Mouse (Mus musculus) MEL-GATA-1-ER (cell line): ENCODE data around the gene Cdk14.
A peak's percentile ranks its signal among the peaks of the same experiment; 100 is the strongest.

Experiments
- DNase-seq: peaks from one replicate; pipeline ENCODE4 v3.0.0-alpha.2; 2012; ENCODE audit warnings: low read depth; ENCODE audit errors: extremely low read depth

Gene Cdk14

DNA sequence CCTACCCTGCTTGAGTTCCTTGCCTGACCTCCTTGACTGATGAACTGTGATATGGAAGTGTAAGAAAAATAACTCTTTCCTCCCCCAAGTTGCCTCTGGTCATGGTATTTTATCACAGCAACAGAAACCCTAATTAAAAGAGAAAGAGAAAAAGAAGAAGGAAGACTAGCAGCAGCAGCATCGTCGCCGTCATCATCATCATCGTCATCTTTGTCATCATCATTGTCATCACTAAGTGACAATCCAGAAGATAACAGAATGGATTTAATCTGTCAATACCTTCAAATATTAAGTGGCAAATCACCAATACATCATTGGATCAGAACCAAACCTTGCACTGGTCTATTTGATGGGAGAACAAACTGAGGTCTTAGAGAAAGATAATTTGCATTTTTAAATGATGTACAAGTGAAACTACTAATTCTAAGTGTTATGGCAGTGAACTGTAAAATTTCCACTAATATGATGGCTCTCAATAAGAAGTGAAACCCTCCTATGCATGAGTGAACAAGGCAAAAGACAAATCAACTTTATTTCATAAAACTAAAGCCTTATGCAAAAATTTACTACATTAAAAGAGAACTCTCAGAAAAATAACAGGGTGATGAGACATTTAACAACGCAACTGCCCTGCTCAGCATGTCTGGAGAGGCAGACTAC lies 225.4 kb downstream of the Cdk14 start:
- no peak for DNase-seq

DNA sequence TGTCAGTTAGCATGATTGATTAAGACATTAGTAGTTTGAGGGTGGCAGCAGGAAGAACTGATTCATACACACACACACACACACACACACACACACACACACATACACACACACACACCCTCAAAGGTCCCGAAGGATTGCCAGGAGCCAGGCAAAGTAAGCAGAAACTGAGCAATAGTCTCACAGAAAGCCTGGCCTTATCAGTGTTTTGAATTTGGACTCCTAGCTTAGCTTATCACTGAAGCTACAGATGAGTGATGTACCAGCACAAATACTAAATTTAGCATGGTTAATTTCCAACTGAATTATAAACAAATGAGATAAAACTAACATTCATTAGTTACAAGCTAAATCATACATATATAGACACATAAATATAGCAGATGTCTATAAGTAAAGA lies 230.5 kb downstream of the Cdk14 start:
- DNase-seq: no peak

DNA sequence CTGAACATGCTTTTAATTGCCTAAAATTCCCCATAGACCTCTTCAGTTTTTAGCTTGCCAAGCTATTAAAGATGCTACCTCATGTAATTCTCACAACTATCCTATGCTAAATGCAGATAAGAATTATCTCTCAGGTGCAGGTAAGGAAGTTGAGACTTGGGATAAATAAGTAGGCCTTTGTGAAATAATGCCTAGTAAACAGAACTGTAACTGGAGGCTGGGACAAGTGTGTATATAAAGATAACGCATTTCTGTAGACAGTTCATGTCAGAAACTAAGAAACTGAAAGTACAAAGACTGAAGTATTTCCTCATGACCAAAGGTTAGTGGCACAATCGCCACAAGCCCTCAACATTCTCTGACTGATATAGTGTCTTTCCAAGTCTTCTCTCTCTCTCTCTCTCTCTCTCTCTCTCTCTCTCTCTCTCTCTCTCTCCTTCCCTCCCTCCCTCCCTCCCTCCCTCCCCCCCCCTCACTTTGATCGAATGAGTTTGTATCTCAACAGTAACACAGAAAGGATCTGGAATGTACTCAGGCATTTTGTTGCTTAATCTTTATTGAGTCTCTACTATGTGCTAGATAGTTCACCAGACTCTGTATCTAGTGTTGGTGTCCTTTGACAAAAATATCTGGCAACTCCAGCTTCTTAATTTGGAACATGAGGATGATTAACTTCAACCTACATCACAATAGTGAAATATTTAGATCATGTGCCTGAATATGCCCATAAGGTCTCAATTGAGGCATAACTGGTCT lies 233.9 kb downstream of the Cdk14 start:
- peak; percentile 2 for DNase-seq

DNA sequence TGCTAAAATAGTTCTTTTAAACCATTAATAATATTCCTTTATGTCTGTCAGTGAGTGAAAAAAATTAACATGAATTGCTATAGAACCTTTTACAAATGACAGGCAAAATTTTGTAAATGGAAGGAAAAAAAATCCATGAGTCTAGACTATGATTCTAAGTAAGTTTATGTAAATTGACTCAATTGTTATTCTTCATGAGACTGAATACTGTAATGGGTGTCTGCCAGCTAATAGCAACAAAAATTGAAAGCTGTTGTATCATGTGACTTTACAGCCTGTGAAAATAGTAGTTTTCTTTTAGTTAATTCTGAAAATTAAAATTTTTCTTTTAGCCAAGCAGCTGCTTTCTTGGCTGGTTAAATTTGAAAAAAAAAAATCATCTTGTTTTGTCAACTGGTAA lies 234.6 kb downstream of the Cdk14 start:
- no peak for DNase-seq

DNA sequence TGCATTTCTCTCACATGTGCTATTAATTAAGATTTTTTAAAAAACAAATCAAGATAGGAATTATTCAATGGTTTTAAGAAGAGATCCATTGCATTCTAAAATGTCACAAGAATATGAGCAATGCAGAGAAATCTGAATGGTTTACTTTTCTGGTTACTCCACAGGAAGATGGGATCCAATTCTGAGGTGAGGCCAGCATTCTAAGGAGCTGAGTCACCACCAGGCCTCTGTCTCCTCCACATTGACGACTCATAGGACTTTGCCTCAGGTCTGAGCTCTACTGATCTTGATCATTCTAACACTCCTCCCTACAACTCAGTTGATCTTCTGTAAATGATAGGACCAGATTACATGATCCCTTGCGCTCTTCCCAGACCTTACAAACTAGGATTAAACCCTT lies 239.4 kb downstream of the Cdk14 start:
- DNase-seq: no peak

DNA sequence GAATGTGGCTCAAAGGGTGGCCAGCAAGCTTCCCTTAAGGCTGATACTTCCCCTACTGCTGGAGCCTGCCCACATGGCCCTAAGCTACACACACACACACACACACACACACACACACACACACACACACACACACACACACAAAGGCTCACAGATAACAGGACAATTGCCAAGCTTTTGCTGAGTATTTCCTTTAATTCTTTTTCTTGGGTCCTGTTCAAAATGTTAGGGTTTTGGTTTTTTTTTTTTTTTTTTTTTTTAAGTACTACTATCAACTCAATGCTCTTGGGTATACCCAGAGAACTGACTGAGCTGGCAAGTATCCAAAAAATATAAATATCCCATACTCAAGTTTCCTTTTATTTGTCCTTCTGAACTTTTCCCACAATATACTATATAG lies 239.8 kb downstream of the Cdk14 start:
- no peak for DNase-seq

DNA sequence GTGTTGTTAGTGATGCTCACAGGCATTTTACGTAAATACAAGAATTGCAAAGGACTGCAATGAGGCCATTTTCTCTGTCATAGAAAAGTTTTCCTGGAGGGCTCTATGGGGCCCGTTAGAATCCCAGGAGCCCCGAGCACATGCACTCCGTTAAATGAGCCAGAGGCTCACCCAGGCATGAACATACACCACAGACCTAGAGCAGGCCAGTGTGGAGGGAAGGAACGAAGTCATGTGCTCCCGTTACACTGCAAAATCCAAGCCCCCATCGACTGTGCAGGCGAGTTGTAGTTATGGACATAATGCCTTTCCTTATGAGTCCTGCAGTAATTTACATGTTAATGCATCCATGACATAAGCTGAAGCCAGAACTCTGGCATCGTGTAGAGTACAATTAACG lies 244.1 kb downstream of the Cdk14 start:
- no peak for DNase-seq

DNA sequence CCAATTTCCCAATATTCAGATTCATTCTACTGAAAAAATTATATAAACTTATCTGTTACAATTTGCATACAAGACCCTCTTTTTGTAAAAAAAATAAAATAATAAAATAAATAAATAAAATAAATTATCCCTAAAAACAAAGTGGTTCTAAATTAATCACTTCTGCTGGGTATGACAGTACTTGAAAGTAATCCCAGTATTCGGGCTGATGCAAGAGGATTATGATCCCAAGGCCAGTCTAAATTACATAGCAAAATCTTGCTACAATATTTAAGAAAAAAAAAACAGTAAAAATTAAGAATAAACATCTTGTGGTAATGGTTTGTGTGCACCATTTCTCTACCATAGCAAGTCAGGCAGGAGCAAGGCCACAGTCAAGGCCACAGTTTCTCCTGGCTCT lies 244.5 kb downstream of the Cdk14 start:
- DNase-seq: no peak

DNA sequence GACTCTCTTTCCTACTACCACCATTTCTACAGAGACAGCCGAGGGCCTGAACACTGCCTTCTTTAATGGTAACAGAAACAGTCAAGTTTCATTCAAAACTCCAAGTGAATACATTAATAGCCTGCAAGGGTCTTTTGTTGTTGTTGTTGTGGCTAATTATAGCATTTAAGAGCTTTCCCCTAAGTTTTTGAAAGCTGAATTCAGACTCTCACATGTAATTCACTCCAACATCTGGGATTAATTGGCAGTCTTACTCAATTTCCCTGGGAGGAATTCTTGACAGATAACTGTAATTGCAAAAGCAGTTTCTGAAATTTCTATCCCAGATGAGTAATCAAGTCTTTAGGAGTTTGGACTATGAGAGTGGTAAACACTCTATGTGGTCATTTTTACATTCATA lies 245.0 kb downstream of the Cdk14 start:
- no peak for DNase-seq

DNA sequence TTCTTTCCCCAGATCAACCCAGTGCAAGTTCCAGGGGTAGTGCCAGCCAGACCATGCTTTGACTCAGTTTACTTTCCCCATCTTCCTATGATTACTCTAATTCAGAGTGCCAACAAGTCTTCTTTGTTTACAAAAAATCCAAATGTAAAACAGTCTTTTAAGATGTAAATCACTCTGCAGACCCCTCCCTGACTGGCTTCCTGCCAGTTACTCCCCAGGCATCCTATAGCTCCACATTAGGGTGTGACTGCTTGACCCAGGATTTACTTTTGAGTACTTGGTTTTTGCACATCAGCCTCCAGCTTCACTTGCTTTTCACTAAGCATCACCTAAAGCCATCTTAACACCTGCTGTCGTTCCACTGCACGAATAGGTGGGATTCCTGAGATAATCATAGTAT lies 254.0 kb downstream of the Cdk14 start:
- no peak for DNase-seq

DNA sequence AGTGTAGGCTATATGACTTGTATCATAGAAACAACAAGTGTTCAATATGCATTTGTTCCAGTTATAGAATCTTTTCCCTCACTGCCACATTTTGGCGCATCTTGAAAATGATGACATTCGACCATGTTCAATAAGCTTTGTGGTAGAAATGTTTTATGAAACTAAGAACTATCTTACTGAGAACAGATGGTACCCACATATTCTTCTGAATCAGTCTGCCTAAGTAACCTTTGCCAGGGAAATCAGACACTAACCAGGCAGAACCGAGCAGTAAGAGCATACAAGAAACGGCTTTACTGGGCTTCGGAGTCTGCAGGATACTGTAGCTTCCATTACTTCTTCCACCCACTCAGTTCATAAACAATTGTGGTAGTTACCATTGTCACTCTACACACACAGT lies 255.8 kb downstream of the Cdk14 start:
- no peak for DNase-seq

DNA sequence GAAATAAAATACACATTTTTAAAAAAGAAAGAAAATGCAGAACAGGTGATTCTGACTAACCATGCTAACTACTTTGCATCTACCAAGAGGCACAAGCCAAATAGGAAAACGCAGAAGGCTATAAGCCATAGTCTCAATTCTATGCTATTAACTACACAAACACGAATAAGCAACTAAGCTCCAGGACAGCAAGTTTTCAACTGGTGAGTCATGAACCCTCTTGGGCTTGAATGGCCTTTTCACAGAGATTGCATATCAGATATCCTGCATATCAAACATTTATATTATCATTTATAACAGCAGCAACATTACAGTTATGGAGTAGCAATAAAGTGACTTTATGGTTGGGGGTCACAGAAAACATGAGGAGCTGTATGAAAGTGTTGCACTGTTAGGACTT lies 256.3 kb downstream of the Cdk14 start:
- DNase-seq: no peak

DNA sequence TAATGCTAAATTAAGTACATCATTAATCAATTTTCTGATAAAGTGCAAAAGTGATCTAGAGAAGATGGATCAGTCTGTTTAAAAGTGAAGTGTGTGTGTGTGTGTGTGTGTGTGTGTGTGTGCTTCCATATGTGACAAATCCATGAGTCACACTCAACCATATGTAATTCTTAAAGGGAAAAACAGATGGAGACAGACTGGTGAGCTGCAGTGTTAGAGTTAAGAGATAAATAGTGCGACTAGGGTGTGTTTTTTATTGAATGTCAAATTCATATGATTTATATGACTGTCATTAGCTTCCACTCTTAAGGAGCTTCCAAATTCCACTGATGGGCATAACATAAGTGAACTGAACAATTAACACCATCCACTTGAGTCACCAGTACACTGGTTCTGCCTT lies 260.6 kb downstream of the Cdk14 start:
- DNase-seq: no peak

DNA sequence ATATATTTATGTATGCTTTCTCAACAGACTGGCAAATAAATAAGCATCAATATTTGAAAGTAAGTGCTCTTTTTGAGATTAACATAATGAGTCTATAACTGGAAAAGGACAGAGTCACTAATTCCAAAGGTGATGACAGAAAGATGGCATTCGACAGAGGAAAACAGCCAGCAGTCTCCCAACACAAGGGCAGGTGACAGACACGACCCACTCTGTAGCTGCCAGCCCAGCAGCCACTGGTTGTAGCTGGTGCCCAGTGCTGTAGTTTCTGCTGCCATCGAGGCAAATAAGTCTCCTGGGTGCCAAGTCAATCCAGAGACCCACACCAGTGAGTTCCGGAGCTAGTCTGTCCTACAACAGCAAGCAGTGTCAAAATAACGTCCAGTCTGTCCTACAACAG lies 280.3 kb downstream of the Cdk14 start:
- no peak for DNase-seq

DNA sequence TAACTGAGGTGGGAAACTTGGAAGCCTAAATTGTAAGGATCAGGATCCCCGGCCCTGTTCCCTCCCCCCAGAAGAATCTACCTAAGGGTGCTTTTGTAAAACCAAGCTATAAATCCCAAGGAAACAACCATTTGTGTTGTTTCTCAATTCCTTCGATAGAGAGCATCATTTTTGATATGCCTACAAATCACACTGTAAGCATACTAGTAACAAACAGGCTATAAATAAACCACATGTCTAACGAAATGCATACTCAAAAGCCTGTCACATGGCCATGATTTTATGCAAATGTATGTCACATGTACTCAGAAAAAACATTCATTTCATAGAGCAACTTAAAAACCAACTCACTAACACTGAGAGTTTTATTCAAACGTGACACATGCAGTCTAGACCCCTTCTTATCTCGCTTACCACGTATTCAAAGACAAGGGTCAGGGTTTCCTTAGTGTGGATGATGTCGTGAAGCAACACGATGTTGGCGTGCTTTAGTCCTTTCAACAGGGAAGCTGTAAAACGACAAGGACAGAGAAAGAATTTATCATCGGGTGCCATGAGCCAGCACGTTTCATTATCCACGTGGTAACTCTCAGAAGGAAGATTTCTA lies 285.1 kb downstream of the Cdk14 start:
- DNase-seq: no peak

DNA sequence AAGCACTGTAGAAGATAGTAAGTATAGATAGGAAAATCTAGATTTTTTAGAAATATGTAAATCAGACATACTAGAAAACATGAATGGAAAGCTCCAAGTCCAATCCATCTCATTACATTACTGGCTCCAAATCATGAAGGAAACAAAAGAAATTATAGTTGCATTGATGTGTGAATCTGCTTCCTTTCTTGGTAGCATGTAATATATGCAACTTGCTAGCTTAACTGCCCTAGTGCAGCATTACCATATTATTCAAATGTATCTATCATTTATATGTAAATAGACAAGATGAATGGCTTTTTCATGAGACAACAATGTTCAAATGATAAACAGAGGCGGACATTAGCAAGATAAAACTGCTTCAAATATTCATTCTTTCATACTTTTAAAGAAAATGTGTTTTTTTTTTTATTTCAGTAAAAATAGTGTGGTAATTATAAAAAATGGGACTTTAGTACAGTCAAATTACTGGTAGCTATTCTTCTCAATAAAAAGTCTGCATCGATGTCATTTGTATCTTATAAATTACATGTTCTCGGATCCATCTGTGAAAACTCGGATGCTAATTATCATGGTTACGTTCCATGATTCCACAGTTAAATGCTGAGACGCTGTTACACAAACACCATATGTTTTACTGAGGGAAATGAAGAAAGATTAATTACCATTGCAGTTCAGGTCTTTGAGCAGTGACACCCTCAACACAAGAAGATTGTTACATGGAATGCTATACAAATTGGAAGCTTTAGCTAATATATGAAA lies 285.8 kb downstream of the Cdk14 start:
- DNase-seq: no peak

DNA sequence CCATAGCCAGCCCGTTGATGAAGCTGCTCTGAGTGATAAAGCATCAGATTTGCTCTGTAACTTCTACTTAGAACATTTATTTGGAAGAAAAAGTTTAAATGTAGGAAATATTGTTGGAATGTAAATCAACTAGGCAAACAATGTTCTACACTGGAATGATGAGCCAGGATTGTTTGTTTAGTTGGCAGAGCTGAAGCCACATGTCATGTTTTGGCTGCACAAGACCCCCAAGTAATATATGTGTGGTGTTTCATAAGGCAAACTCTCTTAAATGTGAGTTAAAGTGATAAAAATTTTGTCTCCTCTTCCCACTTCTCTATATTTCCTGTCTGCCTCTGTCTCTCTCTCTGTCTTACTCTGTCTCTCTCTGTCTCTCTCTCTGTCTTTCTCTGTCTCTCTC lies 291.3 kb downstream of the Cdk14 start:
- no peak for DNase-seq

DNA sequence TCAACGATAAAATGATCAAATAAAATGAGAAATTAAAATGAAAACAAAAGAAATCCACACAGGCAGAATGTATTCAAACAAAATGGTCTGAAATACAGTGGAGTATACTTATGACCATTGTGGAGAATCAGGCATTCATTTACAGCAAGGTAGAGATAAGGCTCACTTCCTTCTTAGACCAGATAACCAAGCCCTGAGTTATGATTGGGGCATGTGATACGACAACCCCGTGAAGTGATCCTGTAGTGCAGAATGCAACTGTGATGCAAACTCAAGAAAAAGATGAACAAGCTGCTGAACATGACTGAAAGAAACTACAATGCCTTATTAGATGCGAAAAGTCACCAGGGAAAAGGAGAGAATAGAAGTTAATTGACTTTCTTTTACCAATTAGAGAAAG lies 295.5 kb downstream of the Cdk14 start:
- DNase-seq: no peak

DNA sequence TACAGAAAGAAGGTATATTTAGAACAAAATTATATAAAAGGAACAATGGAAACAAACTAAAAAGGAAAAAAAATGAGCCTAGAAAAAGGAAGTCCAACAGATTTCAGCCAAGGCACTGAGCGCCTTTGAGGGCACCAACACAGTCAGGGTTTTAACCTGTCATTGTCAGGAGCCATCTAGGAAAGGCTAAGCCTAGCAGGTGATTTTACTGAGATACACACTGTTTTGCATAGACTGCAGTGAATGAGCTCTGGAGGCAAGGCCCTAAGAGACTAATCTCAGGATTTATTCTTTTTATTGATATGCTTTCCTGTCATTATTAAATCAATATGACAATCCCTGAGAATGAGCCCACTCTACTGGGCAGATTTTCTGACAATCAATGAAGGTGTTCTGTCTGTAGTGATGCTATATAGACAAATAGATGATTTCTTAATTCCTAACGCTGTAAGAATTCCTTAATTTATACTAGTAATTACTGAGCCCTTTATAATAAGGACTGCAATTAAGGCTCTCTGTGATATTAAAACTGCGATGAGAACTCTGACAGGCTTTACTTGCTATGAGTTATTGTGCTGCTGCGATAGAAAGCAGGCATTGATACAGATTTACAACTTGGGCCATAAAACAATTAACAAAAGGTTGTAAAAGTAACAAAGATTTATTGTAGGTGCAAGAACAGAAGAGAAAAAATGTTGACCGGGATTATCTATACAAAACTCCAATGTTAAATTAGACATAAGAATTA lies 303.2 kb downstream of the Cdk14 start:
- no peak for DNase-seq

DNA sequence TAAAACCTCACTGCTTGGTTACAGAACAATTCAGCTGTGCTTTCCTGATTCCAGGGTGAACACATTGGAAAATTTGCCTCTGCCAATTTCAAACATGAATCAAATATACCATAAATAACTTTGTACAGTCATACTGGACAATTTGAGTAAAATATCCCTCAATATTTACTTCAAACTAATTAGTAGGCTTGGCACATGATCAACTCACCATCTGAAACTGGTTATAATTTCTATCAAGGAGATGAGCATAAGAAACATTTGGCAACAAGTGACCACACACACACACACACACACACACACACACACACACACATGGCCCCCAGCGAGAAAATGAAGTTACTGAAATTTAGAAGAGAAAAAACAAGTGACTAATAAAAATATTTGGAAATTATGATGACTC lies 304.6 kb downstream of the Cdk14 start:
- no peak for DNase-seq

DNA sequence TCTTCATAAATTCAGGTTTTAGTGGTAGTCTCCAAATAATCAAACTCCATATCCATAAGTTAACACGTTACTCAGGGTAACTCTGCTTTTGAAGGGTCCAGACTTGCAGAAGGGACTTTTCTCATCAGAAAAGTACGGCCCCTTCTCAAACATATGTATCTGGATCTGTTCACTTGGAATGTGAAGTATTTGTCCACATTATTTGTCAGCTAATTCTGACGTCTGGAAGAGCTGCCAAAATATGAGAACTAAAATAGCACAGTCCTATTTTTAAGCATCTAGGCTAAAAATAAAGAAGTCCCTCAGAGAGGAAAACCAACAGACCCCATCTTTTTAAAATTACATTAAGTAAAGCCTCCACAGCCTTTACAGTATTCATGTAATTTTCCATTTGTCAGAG lies 310.5 kb downstream of the Cdk14 start:
- no peak for DNase-seq

DNA sequence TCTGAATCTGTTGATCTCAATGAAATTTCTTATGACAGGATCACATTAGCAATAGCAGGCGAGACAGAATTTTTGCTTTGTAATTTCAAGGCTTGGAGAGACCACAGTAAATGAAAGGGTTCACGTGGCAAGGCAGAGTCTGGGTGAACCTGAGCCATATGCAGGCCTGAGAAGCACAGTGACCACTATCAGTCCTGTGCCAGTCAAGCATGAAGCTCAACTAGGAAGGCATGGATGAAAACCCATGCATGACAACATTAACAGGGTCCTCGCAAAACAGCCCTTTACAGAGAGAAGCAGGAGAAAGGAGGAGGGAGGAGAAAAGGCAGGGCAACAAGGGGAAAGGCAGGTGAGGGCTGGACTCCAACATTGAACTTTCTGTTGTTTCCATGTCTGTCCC lies 311.1 kb downstream of the Cdk14 start:
- DNase-seq: no peak
